Mouse (Mus musculus) heart, embryonic 10.5 days (tissue): ENCODE measurements around the gene Snx17. TPM values are rescaled to one million over a fixed set of nuclear protein-coding genes. Genes with fewer than 3 reads are reported as not detected.
"Not testable (repeated sequence)": the region's sequence is repeated elsewhere in the genome, so short reads cannot be mapped to it uniquely, and the experiment has no call there.

Source experiments
- DNase-seq: peaks from one replicate; pipeline ENCODE4 v3.0.0-alpha.2; 2017; ENCODE audit warnings: low spot score
- H3K27ac ChIP-seq: fragments of 300-500 bp; sonication (generic); 2 replicates; pipeline ENCODE4 v1.5.1; 2016; ENCODE audit warnings: mild to moderate bottlenecking
- H3K27me3 ChIP-seq: fragments of 300-500 bp; sonication (generic); 2 replicates; pipeline ENCODE4 v1.6.1; 2016; ENCODE audit warnings: mild to moderate bottlenecking; ENCODE audit not compliant: poor library complexity, insufficient read depth, severe bottlenecking
- H3K36me3 ChIP-seq: fragments of 300-500 bp; sonication (generic); 2 replicates; pipeline ENCODE4 v1.6.1; 2016; ENCODE audit warnings: mild to moderate bottlenecking, moderate library complexity
- H3K4me1 ChIP-seq: fragments of 300-500 bp; sonication (generic); 2 replicates; pipeline ENCODE4 v1.6.1; 2016; ENCODE audit warnings: mild to moderate bottlenecking
- H3K4me3 ChIP-seq: fragments of 300-500 bp; sonication (generic); 2 replicates; pipeline ENCODE4 v1.5.1; 2016; ENCODE audit warnings: mild to moderate bottlenecking, moderate library complexity
- H3K9me3 ChIP-seq: fragments of 300-500 bp; sonication (generic); 2 replicates; pipeline ENCODE4 v1.6.1; 2016; ENCODE audit warnings: mild to moderate bottlenecking, moderate library complexity
- WGBS: fragments of 180-500 bp; shearing (Covaris S2); methylation state at CpG from one replicate; pipeline ENCODE4 v1.1.7; 2016; 5-methylcytosine and 5-hydroxymethylcytosine counted together
- polyA plus RNA-seq: library from polyadenylated mRNA; unstranded; fragments of >200 nt; fragmentation: Nextera tagmentation; extraction: Ambion mirVana; gene quantifications from 2 replicates; pipeline ENCODE4 v1.2.1, GENCODE M21; 2016

Gene Snx17
- polyA plus RNA-seq, 1 experiment from 2014 or later: 133 TPM

- no peak for DNase-seq
Observed at GRCm38 (mm10) chr5:31199893-31200292, 6.9 kb downstream of the Snx17 start.

GRCm38 (mm10) chr5:31200327-31200768 lies 7.3 kb downstream of the Snx17 start:
- Histone ChIP-seq H3K9me3 (peaks cover 5% of the 10 kb centered on the region), H3K27me3 (no peaks in the 10 kb centered on the region), H3K27ac (no peak overlapping the region), H3K4me1 (peaks cover 8% of the 10 kb centered on the region; the same call in 1 of the 2 replicates), H3K36me3 (peaks cover 84% of the 10 kb centered on the region), H3K4me3 (0 out of 2 replicates have a peak overlapping the region, but pooled peaks have one; percentile 85)
- no peak for DNase-seq
- WGBS: 89% methylated on average over 27 of the region's 27 CpGs

More at GRCm38 (mm10) chr5:31199893-31200292, 6.9 kb downstream of the Snx17 start:
- H3K4me3 ChIP-seq: 0 out of 2 replicates have a peak overlapping the region, but pooled peaks have one; percentile 85
- no peak overlapping the region for H3K27ac ChIP-seq
- 90% methylated on average over 9 of the region's 9 CpGs for WGBS
- H3K36me3 ChIP-seq: peaks cover 84% of the 10 kb centered on the region
- peaks cover 8% of the 10 kb centered on the region; the same call in 1 of the 2 replicates for H3K4me1 ChIP-seq
- H3K9me3 ChIP-seq: peaks cover 5% of the 10 kb centered on the region
- H3K27me3 ChIP-seq: no peaks in the 10 kb centered on the region

GRCm38 (mm10) chr5:31201042-31201741 lies 8.2 kb downstream of the Snx17 start:
- Histone ChIP-seq H3K36me3 (peaks cover 84% of the 10 kb centered on the region), H3K27me3 (no peaks in the 10 kb centered on the region), H3K4me3 (peak overlapping the region; percentile 85), H3K4me1 (peaks cover 8% of the 10 kb centered on the region; the same call in 1 of the 2 replicates), H3K27ac (peak overlapping the region; percentile 96), H3K9me3 (peaks cover 5% of the 10 kb centered on the region)
- no peak for DNase-seq
- WGBS: 22% methylated on average over 13 of the region's 13 CpGs

- H3K4me3 ChIP-seq: peak within 1 kb of the TSS; percentile 85
- H3K36me3 ChIP-seq: peaks cover 83% of the 10 kb centered on the region
- WGBS: under 1% methylated on average over 51 of the region's 53 CpGs
- H3K9me3 ChIP-seq: peaks cover 5% of the 10 kb centered on the region
- no peaks in the 10 kb centered on the region for H3K27me3 ChIP-seq
- H3K4me1 ChIP-seq: peaks cover 8% of the 10 kb centered on the region; the same call in 1 of the 2 replicates
- H3K27ac ChIP-seq: peak within 1 kb of the TSS; percentile 96
- DNase-seq: peak; percentile 100
Observed at GRCm38 (mm10) chr5:31201742-31202590, 8.9 kb downstream of the Snx17 start, which contains the start of gene Zfp513. Zfp513 (minus strand) TSS chr5:31202303.

GRCm38 (mm10) chr5:31202933-31203332 lies 9.9 kb downstream of the Snx17 start:
- Histone ChIP-seq H3K9me3 (peaks cover 5% of the 10 kb centered on the region), H3K36me3 (peaks cover 83% of the 10 kb centered on the region)

GRCm38 (mm10) chr5:31203866-31204265 lies 10.8 kb downstream of the Snx17 start:
- Histone ChIP-seq H3K27me3 (no peaks in the 10 kb centered on the region), H3K27ac (no peak overlapping the region), H3K9me3 (peaks cover 5% of the 10 kb centered on the region), H3K4me3 (no peak overlapping the region), H3K4me1 (peaks cover 8% of the 10 kb centered on the region; the same call in 1 of the 2 replicates), H3K36me3 (peaks cover 76% of the 10 kb centered on the region)
- WGBS: 92% methylated on average over 2 of the region's 2 CpGs
- no peak for DNase-seq

More at GRCm38 (mm10) chr5:31202933-31203332, 9.9 kb downstream of the Snx17 start:
- peak overlapping the region; percentile 96 for H3K27ac ChIP-seq
- H3K4me3 ChIP-seq: peak overlapping the region; percentile 85
- DNase-seq: no peak
- H3K4me1 ChIP-seq: peaks cover 8% of the 10 kb centered on the region; the same call in 1 of the 2 replicates
- 84% methylated on average over 7 of the region's 7 CpGs for whole genome bisulfite sequencing
- H3K27me3 ChIP-seq: no peaks in the 10 kb centered on the region

GRCm38 (mm10) chr5:31204421-31204820 lies 11.4 kb downstream of the Snx17 start:
- peaks cover 70% of the 10 kb centered on the region for H3K36me3 ChIP-seq
- peaks cover 8% of the 10 kb centered on the region; the same call in 1 of the 2 replicates for H3K4me1 ChIP-seq
- H3K27ac ChIP-seq: no peak overlapping the region
- WGBS: 94% methylated on average over 6 of the region's 6 CpGs
- peaks cover 5% of the 10 kb centered on the region for H3K9me3 ChIP-seq
- H3K27me3 ChIP-seq: no peaks in the 10 kb centered on the region
- no peak for DNase-seq
- H3K4me3 ChIP-seq: no peak overlapping the region

- 85% methylated on average over 6 of the region's 6 CpGs for WGBS
- H3K27me3 ChIP-seq, H3K4me1 ChIP-seq, DNase-seq, H3K4me3 ChIP-seq, H3K36me3 ChIP-seq, H3K9me3 ChIP-seq, H3K27ac ChIP-seq: not testable (repeated sequence)
Observed at GRCm38 (mm10) chr5:31216554-31216953, 23.5 kb downstream of the Snx17 start.

GRCm38 (mm10) chr5:31218294-31218693 lies 25.3 kb downstream of the Snx17 start:
- H3K27me3 ChIP-seq: no peaks in the 10 kb centered on the region
- H3K4me3 ChIP-seq: peak overlapping the region; percentile 6; the same call in 1 of the 2 replicates
- H3K9me3 ChIP-seq: no peaks in the 10 kb centered on the region
- no peak overlapping the region for H3K27ac ChIP-seq
- DNase-seq: no peak
- WGBS: 46% methylated on average over 7 of the region's 7 CpGs
- no peaks in the 10 kb centered on the region for H3K36me3 ChIP-seq
- peaks cover 9% of the 10 kb centered on the region; the same call in 1 of the 2 replicates for H3K4me1 ChIP-seq

- 6% methylated on average over 2 of the region's 2 CpGs for WGBS
- H3K4me1 ChIP-seq: peaks cover 9% of the 10 kb centered on the region; the same call in 1 of the 2 replicates
- no peaks in the 10 kb centered on the region for H3K9me3 ChIP-seq
- H3K4me3 ChIP-seq: peak overlapping the region; percentile 99
- no peaks in the 10 kb centered on the region for H3K27me3 ChIP-seq
- H3K27ac ChIP-seq: 0 out of 2 replicates have a peak overlapping the region, but pooled peaks have one; percentile 97
- DNase-seq: no peak
- no peaks in the 10 kb centered on the region for H3K36me3 ChIP-seq
Observed at GRCm38 (mm10) chr5:31219070-31219469, 26.0 kb downstream of the Snx17 start.

- peaks cover 9% of the 10 kb centered on the region; the same call in 1 of the 2 replicates for H3K4me1 ChIP-seq
- peak overlapping the region; percentile 99 for H3K4me3 ChIP-seq
- no peak for DNase-seq
- no peaks in the 10 kb centered on the region for H3K9me3 ChIP-seq
- H3K36me3 ChIP-seq: no peaks in the 10 kb centered on the region
- H3K27me3 ChIP-seq: no peaks in the 10 kb centered on the region
- WGBS: 1% methylated on average over 11 of the region's 11 CpGs
- H3K27ac ChIP-seq: peak overlapping the region; percentile 97
Observed at GRCm38 (mm10) chr5:31219474-31219873, 26.4 kb downstream of the Snx17 start.

- peaks cover 9% of the 10 kb centered on the region; the same call in 1 of the 2 replicates for H3K4me1 ChIP-seq
- H3K27ac ChIP-seq: peak overlapping the region; percentile 97
- H3K9me3 ChIP-seq: no peaks in the 10 kb centered on the region
- under 1% methylated on average over 40 of the region's 40 CpGs for WGBS
- no peaks in the 10 kb centered on the region for H3K27me3 ChIP-seq
- no peaks in the 10 kb centered on the region for H3K36me3 ChIP-seq
- DNase-seq: no peak
- H3K4me3 ChIP-seq: peak overlapping the region; percentile 99
Observed at GRCm38 (mm10) chr5:31219911-31220447, 27.0 kb downstream of the Snx17 start.
